Mouse (Mus musculus): ENCODE results near the gene Atp2a1.

The Atp2a1 gene

DNA sequence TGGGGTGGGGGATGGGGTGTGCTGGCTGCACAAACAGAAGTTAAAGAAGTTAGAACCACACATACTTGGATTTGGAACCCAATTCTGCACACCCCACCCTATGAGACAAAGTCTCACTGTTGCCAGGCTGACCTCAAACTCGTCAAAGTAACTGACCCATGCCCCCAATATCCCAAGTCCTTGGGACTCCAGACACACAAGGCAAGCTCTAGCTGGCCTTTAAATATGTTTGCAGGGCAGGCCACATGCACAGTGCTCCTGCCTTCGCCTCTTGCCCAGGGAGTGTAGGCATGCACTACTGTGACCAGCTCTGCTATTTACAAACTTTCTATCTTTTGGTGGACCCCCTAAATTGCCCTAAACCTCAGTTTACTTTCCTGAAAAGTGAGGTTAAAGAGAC, 7.7 kb downstream of the Atp2a1 start:
- intact Hi-C loops (cut with DNase I) = no loop called here

DNA sequence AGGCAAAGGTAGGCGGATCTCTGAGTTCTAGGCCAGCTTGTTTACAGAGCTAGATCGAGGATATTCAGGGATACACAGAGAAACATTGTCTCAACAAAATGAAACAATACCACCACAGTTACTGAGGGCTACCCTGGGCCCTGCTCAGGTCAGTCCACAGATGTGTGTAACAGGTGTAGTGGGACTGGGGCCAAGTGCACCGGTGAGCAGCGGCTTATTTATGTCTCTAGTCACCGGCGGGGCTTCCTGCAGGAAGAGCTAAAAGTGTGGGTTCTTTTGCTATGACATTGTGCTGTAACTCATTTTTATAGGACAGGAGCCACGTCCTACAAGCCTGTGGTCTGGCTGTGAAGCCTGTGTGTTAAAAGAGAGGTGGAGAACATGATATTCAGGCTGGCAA, 9.0 kb downstream of the Atp2a1 start:
- intact Hi-C loops (cut with DNase I) = no loop called here

DNA sequence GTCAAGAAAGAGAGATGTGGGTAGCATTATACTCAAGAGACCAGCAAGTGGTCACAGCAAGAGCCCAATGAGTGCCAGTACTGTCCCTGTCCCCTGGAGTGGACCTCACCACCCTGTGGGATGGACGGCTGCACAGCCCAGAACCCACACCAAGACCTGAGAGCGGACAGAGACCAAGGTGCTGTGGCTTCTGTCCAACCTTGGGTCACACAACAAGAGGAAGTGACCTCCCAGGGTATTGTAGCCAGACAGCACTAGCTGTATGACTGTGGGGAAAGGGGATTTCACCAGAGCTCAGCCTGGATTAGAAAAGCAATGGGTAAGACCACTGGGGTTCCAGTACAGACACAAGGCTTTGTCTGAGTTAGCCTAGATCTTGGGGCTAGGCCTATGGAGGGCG, 10.7 kb downstream of the Atp2a1 start:
- intact Hi-C loops (cut with DNase I) = no loop called here

DNA sequence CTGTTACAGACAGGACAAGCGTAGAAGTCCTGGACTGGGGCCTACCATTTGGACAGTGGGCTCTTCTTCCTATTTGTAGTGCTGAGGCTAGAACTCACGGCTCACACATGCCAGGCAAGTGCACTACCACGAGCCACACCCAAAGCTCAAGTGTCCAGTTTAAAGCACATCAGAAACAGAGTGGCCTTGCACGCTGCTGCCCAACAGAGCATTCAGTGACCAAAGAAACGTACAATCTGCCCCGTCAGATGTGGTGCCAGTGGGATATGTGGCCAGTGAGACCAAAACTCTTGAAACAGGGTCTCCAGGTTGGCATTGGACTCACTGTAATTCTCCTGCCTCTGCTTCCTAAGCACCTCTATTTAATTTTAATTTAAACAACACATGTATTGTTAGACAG, 12.3 kb downstream of the Atp2a1 start:
- intact Hi-C loops (cut with DNase I) = no loop called here

DNA sequence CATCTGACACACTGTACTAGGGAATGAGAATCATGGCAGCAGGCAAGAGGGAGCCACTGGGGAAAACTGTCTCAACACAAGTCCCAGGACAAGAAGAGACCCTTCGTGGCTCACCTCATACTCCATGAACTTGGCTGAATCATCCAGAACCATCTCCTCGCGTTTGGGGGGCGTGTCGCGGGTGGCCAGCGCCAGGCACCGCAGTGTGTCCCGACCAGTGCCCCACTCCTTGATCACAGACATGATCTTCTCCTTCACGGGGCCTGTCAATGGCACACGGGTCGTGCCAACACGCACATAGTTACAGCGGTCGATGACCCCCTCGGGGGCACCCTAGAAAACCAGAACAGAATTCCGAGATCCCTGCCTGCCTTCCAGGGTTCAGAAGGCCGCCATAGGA, 12.9 kb downstream of the Atp2a1 start:
- intact Hi-C loops (cut with DNase I) = no loop called here

DNA sequence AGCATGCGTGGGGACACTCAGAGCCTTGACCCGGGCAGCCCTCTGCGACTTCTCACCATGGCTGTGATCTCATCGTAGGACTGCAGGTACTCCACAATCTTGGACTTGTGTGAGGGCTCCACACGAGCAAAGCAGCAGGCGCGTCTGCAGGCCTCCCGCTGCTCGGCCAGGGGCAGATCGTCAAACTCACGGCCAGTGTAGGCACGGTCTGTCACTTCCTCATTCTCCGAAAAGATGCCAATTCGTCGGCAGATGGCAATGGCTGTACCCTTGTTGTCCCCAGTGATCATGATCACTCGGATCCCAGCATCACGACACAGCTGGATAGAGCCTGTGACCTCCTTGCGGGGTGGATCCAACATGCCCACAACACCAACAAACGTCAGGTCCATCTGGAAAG, 14.4 kb downstream of the Atp2a1 start:
- intact Hi-C loops (cut with DNase I) = no loop called here

DNA sequence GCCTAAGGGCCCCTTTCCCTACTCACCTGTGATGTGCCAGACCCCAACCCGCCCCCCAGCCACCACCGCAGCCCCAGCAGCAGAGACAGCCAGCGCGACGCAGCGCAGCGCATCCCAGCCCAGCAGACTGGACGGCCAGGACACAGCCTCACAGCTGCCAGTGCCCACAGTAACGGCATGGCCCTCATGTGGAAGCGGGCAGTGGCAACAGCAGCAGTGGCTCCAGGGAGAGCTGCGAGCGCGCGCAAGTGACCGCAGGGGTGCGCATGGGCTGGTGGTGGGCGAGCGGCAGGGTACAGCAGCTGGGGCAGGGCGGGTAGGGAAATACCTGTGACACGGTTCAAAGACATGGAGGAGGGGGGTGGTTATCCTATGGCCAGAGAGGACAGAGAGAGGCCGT, 16.7 kb downstream of the Atp2a1 start:
- intact Hi-C loops (cut with DNase I) = no loop called here

DNA sequence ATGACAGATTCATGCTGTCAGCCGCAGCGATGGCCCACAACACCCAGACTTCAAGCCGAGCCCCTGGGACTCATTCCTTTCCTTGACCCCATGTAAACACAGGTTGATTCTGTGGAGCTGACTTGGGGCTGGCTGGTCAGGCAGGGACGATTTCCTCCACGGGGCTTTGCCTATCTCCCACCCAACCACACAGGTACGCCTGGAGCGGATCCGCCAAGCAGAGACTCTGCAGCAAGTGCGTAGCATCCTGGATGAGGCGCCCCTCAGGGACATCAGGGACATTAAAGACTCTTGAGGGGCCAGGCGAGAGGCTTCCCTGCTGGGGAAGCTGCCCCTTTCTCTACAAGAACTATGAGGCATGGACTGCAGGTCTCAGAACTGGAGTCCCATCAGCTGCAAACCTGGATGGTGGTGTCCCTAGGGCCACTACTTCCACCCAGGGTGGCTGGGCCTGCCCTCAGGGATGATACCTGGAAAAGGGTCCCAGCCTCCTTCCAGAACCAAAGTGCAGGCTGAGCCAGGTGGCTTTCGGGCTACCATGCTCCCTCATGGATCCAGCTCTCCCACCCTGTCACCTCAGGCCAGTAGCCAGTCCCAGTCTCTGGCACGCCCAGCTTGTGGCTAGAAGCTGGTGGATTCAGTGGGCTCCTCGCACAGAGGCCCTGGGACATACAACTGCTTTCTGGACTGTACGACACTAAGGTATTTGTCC, 17.6 kb downstream of the Atp2a1 start:
- intact Hi-C loops (cut with DNase I) = no loop called here

DNA sequence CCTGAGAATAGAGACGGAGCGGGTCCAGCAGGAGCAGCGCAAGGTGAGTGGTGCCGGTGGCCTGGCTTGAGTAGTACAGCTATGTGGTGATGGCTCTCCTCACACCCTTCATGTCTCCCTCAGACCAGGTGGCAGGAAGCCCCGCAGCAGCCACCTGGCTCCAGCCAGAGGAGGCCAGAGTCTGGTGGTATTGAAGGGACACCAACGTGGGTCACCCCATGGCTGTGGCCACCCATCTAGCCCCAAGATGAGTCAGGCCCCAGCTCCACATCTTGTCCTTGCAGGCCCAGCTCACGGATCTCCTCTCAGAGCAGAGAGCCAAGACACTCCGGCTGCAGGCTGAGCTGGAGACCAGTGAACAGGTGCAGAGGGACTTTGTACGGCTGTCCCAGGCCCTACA, 18.4 kb downstream of the Atp2a1 start:
- intact Hi-C loops (cut with DNase I) = no loop called here

DNA sequence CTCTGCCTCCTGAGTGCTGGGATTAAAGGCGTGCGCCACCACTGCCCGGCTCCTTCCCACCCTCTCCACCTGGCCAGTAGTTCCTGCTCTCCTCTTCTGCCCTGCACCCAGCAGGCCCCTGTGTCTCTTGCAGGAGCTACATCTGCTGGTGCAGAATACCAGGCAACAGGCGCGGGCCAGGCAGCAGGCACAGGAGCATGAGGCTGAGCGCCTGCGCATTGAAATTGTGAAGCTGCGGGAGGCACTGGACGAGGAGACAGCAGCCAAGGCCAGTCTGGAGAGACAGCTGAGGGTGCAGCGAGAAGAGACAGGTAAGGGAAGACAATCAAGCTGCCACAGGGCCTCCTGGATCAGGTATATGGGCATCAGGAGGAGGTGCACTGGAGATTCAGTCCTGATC, 18.9 kb downstream of the Atp2a1 start:
- intact Hi-C loops (cut with DNase I) = no loop called here

DNA sequence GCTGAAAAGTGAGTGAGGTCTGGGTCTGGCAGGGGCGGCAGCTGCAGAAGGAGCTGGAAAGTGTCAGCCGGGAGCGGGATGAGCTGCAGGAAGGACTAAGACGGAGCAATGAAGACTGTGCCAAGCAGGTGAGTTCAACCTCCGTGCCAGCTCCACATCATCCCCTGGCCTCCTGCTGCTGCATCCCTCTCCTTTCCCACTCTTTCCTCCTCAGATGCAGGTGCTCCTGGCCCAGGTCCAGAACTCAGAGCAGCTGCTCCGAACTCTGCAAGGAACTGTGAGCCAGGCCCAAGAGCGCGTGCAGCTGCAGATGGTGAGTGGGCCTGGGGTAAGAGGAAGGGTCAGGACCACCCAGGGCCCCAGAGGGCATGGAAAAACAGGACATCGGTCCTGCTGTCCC, 22.8 kb downstream of the Atp2a1 start:
- intact Hi-C loops (cut with DNase I) = no loop called here

DNA sequence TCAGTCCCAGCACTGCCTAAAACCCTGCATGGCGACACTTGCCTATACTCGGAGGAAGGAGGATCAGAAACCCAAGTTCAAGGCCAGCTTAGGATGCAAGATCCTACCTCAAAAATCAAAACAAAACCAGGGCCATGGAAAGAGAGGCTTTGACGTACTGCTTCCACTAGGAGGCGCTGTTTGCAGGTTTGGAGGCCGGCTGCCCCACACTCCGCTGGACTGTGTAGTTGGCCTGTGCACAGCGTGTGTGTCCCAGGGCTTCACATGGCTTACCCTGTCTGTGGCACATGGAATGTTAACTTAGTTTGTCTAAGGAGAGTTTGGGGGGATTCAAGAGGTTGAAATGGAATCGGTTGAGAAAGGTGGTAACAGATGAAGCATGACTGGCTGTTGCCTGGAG, 26.1 kb downstream of the Atp2a1 start:
- intact Hi-C loops (cut with DNase I) = loop anchor here (5.0 kb wide), 1 partner anchor 35 kb away; no protein-coding TSS in a partner anchor

DNA sequence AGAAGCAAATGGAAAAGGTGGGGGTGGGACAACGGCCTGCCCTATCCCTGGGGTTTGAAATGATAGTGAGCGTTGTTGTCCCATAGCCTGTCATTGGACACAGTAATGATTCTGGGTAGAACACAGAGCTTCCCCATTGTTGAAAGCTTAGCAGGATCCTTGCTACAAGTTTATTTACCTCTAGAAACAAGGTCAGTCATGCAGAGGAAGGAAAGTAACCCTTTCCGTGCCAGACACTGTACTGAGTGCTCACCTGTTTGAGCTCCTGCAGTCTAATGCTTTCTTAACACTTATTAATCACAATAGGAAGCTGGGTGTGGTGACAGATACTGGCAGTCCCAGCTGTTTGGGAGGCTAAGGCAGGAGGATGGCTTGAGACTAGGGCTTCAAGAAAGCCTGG, 27.1 kb downstream of the Atp2a1 start:
- intact Hi-C loops (cut with DNase I) = loop anchor here (5.0 kb wide), 1 partner anchor 36 kb away; no protein-coding TSS in a partner anchor

DNA sequence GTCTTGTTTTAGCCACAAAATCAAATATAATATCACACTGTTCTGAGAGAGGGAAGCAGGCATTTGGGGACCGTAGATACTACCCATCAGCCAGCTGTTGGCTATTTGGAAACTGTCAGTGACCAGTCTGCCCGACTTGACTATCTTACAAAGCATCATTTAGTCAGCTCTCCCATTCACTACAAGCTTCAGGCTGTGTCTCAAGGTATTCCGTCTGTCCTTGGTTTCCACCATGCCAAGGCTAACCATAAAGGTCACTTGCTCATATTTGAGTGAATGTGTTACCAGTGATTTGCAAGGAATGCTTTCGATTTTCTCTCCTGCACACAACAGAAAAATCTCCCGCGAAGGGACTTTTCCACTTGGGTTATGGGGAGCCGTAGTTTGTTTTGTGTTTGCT, 28.2 kb downstream of the Atp2a1 start:
- intact Hi-C loops (cut with DNase I) = loop anchor here (5.0 kb wide), 2 partner anchors 37 to 38 kb away; partner anchors contain the start of gene Nfatc2ip

DNA sequence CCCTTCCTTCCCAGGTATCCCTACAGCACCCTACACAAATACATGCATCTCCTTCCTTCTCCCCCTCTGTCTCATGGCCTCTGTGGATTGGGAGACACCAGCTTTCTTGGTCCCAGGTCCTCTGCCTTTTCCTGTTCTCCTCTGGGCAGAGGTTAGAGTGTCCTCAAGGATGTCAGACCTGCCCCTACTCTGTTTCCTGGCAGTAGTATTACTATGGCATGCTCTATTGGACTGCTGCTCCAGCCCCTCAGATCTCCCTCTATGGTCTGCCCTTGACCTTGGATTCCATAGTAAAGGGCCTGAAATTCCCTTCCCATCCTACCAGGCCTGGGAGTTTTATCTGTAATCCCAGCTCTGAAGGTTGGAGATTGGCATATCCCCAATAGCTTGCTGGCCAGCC, 32.7 kb downstream of the Atp2a1 start:
- intact Hi-C loops (cut with DNase I) = loop anchor here (5.0 kb wide), 1 partner anchor 33 kb away; the partner anchor contains the start of gene Nfatc2ip

DNA sequence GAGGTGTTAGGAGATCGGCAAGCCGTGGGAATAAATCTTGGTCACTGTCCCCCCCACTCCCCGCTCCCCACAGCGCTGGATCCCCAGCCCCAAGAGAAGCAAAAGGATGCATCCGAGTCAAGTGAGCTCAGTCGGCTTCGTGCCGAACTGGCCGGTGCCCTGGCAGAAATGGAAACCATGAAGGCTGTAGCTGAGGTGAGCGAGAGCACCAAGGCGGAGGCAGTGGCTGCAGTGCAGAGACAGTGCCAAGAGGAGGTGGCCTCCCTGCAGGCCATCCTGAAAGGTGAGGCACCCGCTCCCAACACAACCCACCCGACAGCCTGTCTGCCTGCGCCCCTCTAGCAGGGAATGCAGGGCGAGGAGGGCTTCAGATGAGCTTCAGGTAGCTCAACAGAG, 33.4 kb downstream of the Atp2a1 start:
- intact Hi-C loops (cut with DNase I) = no loop called here

DNA sequence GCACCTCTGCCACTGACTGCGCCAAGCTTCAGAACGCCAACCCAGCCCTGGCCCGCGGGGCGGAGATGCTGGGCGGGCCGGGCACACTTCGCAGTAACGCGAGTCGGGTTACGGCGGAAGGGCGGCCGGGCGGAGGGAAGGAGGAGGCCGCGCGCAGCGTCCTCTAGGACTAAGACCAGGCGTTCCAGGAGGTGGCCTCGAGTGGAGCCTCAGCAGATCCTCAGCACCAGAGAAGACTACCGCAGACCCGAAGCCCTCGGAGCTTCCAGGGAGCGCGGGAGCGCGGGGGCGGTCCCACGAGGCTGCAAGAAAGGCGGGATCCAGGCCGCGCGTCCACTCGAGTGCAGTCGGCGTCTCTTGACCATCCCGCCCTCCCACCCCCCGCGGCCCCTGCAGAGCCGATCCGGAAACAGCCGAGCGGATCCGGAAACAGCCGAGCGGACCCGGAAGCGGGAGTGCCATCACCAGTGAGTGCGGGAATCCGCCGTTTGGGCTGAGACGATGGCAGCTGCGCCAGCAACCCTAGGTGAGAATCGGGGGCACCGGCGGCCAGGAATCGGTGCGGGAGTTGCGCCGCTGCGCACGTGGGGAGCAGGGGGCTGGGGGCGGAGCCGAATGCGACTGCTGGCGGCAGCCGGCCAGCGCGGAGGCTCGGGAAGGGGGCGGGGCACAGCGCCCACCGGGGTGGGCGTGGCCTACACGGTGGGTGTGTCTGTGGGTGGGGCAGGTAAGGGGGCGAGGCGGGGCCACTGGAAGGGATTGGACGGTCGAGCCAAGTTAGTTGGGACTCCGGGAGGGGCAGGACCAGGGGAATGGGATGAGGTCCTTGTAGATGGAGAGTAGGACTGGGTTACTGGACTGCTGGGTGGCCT, 34.0 kb downstream of the Atp2a1 start, which contains the start of gene Rabep2:
Gene Rabep2, plus strand, starts transcription at position 129 of the 872 bp plus-strand sequence.
- intact Hi-C loops (cut with DNase I) = no loop called here

DNA sequence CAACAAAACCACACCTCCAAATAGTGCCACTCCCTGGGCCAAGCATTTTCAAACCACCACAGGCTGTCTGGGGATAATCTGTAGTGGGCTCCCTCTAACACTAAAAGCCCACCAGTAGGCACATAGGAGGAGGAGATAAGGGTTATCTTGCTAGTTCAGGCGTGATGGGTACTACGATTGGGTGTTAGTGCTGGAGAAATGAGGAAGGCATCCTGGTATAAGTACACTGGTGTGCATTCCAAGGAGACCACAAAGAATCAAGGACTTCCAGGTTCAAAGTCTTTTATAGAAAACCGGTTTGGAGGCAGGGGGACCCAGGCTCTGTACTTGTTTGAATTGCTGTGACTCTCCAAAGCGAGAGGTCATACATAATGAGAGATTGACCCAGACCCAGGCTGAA, 34.8 kb downstream of the Atp2a1 start:
- intact Hi-C loops (cut with DNase I) = no loop called here

DNA sequence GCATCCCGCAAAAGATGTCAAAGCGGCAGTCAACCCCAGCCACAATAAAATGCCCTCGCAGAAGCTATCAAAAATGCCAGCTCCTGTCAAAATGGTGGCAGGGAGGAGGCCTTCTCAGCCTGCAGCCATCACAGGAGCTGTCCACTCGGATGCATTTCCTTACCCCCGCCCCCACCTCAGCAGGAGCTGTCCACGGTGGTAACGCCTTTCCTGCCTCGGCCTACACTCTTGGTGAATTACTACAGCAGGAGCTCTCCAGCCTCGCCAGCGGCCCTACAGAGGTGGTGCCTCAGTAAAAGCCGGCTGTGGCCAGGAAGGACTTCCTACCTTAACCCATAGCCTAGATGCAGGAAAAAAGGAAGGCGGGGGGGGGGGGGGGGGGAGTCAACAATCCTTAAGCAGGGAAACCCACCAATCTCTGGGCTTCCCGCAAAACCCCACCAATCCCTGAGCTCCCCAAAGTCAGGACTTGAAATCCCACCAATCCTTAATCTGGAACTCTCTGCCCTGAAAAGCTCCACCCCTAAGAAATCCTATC, 35.5 kb downstream of the Atp2a1 start:
- intact Hi-C loops (cut with DNase I) = no loop called here

DNA sequence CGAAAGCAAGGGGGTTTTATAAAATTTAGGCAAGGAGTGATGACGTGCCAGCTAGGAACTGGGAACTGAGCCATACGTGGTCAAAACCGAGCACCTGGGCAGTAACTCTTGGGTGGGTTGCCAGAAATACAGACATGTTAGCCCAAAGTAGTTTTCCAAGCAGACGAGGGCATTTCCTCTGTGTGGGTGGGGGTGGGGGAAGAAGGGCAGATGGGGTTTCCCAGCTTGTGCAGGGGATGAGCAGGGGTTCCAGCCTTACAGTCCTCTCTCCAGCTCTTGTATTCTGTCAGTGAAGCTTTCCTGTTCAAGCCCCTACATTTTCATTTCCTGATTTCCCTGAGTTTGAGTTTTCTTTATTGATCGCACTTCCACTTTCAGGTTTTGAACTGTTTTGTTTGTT, 38.7 kb downstream of the Atp2a1 start:
- intact Hi-C loops (cut with DNase I) = no loop called here

DNA sequence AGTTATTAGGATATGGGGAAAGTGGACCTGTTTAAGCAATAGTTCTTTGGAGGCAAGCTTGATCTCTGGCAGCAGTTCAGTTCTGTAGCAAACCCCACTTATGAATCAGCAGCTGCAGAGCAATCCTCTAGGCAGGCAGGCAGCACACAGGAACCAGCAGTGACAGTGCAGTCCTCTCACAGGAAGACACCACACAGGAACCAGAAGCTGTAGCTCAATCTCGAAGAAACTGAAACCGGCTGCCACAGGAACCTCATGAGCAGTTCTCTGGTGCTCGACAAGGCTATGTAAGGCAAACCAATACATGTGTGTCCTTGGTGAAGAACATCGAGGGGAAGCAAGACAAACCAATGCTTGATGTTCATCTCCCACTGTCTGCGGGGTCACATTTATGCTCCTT, 41.2 kb downstream of the Atp2a1 start:
- intact Hi-C loops (cut with DNase I) = no loop called here

DNA sequence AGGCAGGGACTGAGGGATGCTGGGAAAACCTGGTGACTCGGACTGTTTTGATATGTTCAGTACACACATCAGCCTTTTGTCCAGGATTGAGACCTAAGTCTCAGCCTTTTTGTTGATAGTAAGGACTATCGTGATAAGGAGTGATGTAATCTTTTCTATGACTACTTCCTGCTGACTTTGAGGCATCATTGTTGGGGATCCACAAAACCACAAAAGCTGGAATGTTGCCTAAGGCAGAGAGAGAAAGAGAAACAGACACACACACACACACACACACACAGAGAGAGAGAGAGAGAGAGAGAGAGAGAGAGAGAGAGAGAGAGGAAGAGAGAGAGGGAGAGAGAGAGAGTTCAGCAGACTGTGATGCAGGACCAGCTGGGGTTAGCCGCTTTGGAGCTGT, 44.4 kb downstream of the Atp2a1 start:
- intact Hi-C loops (cut with DNase I) = no loop called here

All from adrenal gland (tissue).